Mouse (Mus musculus): ENCODE measurements at regions not wholly inside any gene's neighbourhood (a gene's known extent, or its start where the extent isn't known, plus 50 kb on each side); places are given as distances from the start of the nearest gene placed in this dataset.

DNA sequence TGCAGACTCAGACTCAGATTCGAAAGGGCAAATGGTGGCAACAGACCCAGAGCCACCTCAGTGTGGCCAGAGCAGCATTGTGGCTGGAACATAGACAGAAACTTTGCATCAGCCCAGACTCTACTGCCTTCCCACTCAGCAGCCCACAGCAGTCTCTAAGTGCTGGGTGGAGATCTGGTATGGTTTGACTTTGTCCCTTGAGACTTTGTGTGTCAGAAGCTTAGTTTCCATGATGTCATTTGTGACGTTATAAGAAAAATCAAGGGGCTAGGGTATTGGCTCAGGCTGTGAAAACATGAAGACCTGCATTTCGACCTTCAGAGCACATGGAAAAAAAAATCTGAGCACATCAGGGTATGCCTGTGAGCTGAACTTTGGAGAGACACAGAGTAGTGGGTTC lies 56.2 kb upstream of the Rbpj start:
- Histone ChIP-seq H3K27ac (ENCODE audit: low read depth, low read length) (no peak overlapping the region), H3K9ac (ENCODE audit: low read length) (no peak overlapping the region), H3K4me3 (ENCODE audit: low read depth, low read length) (no peak overlapping the region), H3K4me1 (ENCODE audit: control insufficient read depth, insufficient read depth, low read length) (no peaks in the 10 kb centered on the region), H3K36me3 (ENCODE audit: control insufficient read depth, insufficient read depth, low read length) (no peaks in the 10 kb centered on the region), H3K4me2 (ENCODE audit: low read length) (no peak overlapping the region), H3K27me3 (replicated peaks; ENCODE audit: control insufficient read depth, insufficient read depth, low read length) (no peaks in the 10 kb centered on the region), H3K9me3 (replicated peaks; ENCODE audit: control insufficient read depth, low read length) (no peaks in the 10 kb centered on the region)
- ATAC-seq (no peak), DNase-seq (ENCODE audit: low spot score) (no peak)
- 67% methylated on average over 3 of the region's 3 CpGs for WGBS

- Histone ChIP-seq H3K4me3 (ENCODE audit: low read depth, low read length) (no peak overlapping the region), H3K36me3 (ENCODE audit: control insufficient read depth, insufficient read depth, low read length) (no peaks in the 10 kb centered on the region), H3K4me1 (ENCODE audit: control insufficient read depth, insufficient read depth, low read length) (no peaks in the 10 kb centered on the region), H3K4me2 (ENCODE audit: low read length) (no peak overlapping the region), H3K27ac (ENCODE audit: low read depth, low read length) (no peak overlapping the region), H3K27me3 (replicated peaks; ENCODE audit: control insufficient read depth, insufficient read depth, low read length) (no peaks in the 10 kb centered on the region), H3K9ac (ENCODE audit: low read length) (no peak overlapping the region), H3K9me3 (replicated peaks; ENCODE audit: control insufficient read depth, low read length) (no peaks in the 10 kb centered on the region)
- no peak for DNase-seq (ENCODE audit: low spot score)
- WGBS = 80% methylated on average over 7 of the region's 7 CpGs
- no peak for ATAC-seq
Observed at GRCm38 (mm10) chr5:53412391-53413075, 53.4 kb upstream of the Rbpj start.

GRCm38 (mm10) chr5:53413677-53414076 lies 52.3 kb upstream of the Rbpj start:
- Histone ChIP-seq H3K9me3 (replicated peaks; ENCODE audit: control insufficient read depth, low read length) (no peaks in the 10 kb centered on the region), H3K4me2 (ENCODE audit: low read length) (no peak overlapping the region), H3K27me3 (replicated peaks; ENCODE audit: control insufficient read depth, insufficient read depth, low read length) (no peaks in the 10 kb centered on the region), H3K9ac (ENCODE audit: low read length) (no peak overlapping the region), H3K27ac (ENCODE audit: low read depth, low read length) (no peak overlapping the region), H3K36me3 (ENCODE audit: control insufficient read depth, insufficient read depth, low read length) (no peaks in the 10 kb centered on the region), H3K4me1 (ENCODE audit: control insufficient read depth, insufficient read depth, low read length) (no peaks in the 10 kb centered on the region), H3K4me3 (ENCODE audit: low read depth, low read length) (no peak overlapping the region)
- DNase-seq (ENCODE audit: low spot score) (no peak), ATAC-seq (no peak)
- WGBS = 86% methylated on average over 3 of the region's 3 CpGs

DNA sequence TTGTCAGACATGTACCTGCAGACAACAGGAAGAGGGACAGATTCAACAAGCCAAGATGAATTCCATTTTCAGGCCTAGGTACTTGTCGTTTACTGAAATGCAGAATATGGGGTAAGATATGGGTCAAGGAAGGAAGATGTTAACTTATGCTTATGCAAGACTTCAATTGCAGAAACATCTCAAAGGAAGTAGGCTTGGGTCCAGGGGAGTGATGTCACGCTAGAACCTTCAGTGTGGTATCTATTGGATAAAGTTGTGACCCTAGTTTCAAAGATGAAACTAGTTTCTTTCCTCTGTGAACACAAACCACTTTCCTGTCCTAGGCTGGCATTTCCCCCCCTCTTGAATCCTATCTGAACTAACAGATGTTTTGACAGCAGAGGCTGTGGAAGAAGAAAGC lies 50.5 kb upstream of the Rbpj start:
- no peak overlapping the region for H3K9ac ChIP-seq (ENCODE audit: low read length)
- H3K4me3 ChIP-seq (ENCODE audit: low read depth, low read length) = no peak overlapping the region
- H3K36me3 ChIP-seq (ENCODE audit: control insufficient read depth, insufficient read depth, low read length) = no peaks in the 10 kb centered on the region
- H3K9me3 ChIP-seq (replicated peaks; ENCODE audit: control insufficient read depth, low read length) = no peaks in the 10 kb centered on the region
- no peaks in the 10 kb centered on the region for H3K4me1 ChIP-seq (ENCODE audit: control insufficient read depth, insufficient read depth, low read length)
- ATAC-seq (no peak), DNase-seq (ENCODE audit: low spot score) (no peak)
- no peak overlapping the region for H3K27ac ChIP-seq (ENCODE audit: low read depth, low read length)
- WGBS = 92% methylated on average over 2 of the region's 2 CpGs
- no peak overlapping the region for H3K4me2 ChIP-seq (ENCODE audit: low read length)
- H3K27me3 ChIP-seq (replicated peaks; ENCODE audit: control insufficient read depth, insufficient read depth, low read length) = no peaks in the 10 kb centered on the region

All from forebrain, embryonic 14.5 days (tissue).